Mouse (Mus musculus) cerebellum, adult 8-10 months (tissue): ENCODE data around the gene Ifna12.
"Not testable (repeated sequence)": the region's sequence is repeated elsewhere in the genome, so short reads cannot be mapped to it uniquely, and the experiment has no call there.

Experiments used
- DNase-seq: peaks from one replicate; pipeline ENCODE4 v3.0.0; 2022

Gene Ifna12

DNA sequence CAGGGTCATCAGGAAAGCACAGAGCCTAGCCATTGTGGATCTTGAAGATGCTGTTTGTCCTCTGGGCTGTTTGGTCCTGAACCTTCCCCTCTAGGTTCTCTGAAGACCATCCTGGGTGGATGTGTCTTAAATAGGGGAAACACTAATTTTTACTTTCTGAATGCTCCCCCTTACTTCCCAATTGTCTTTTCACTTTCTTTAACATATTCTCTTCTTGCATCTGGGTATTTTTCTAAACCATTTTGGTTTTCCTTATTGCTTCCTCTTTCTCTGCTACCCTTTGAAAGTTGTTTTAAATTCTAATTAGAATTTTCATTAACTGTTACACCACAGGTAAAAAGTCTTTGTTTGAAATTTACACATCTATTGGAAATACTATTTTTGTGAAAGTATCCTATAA is at the start of gene Ifna12:
Ifna12 (minus strand) TSS at position 101 of the 400 bp plus-strand sequence.
- no peak for DNase-seq

- no peak for DNase-seq
Measured at GRCm38 (mm10) chr4:88644359-88644758, 41.2 kb upstream of the Ifna12 start, which contains the start of gene Ifna13. Gene Ifna13, minus strand, starts transcription at chr4:88644459.

GRCm38 (mm10) chr4:88642526-88642925 is 39.4 kb upstream of the Ifna12 start:
- no peak for DNase-seq

DNA sequence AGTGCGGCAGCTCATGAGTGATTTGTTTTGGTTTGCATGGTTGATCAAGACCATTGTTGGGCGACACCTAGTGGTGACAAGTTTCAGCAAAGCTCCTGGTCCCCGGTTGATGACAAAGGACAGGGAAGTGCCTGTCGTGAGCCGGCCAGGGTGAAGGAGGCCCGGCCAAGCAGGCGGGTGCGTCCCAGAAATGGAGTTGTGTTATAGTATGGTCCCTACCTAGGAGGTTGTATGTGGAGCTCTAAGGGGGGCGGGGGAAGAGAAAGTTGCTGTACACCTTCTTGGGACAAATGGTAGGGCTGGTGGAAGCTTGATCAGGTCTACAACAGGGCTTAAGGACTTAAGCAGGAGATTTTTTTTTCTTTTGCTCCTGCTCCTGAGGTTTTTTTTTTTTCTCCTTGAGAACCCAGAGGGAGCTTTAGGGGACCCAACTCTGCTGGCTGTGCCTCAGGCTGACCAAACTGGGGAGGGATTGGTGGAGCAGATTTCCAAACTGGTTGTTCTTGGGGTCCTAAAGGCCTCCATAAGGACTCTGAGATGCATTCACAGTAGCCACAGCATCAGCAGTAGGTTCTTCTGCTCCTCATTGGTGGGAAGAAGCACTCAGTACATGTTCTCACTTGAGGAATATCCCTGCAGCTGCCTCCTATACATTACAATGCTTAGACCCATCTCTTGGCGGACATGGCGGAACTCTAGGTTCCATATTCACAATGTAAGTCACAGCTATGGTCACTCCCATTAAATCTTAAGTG is 38.1 kb upstream of the Ifna12 start:
- peak; percentile 95 for DNase-seq

DNA sequence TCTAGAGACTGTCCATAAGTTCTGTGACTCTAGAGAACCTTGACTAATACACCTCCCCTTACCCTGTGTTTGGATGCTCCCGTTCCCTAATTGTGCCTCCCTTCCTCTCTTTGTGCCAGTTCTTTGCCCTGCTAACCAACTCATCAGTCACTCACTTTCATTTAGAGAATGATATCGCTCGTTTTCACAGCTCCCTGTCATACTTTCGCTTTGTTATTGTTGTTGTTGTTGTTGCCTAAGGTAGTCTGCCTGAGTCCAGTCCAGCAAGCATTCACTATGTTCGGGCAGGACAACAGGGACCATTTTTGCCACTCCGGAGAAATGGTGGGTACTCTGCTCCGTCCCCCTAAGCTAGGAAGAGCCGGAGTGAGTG is 37.5 kb upstream of the Ifna12 start:
- DNase-seq = no peak

DNA sequence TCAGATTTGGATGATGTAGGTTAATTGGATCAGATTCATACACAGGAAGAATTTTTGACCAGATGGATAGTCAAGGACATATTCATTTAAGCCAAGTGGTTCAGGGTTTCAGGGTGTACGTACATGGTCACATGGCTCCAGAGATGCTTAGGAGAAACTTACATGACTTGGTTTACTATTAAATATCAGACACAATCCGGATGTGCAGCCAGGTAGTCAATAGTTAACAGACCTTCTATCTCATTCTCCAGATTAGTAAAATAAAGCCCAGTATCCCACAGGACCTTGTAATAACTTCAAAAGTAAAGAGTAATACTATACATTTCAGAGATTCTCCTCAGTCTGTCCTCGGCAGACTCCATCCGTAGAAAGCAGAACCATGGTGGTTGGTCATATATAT is 31.1 kb upstream of the Ifna12 start, which contains the start of gene C87499:
C87499 (minus strand) TSS at position 101 of the 400 bp plus-strand sequence.
- no peak for DNase-seq

DNA sequence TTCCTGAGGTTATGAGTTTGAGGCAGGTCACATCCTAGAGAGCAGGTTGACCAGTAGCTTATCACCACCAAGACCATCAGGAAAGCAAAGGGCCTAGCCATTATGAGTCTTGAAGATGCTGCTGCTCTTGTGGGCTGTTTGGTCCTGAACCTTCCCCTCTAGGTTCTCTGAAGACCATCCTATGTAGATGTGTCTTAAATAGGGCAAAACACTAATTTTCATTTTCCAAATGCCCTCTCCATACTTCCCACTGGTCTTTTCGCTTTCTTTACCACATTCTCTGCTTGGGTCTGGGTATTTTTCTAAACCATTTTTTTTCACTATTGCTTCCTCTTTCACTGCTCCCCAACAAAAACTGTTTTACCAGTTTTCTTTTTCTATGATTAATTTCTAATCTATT is 10.9 kb downstream of the Ifna12 start, which contains the start of gene Ifna9:
Ifna9 (minus strand) TSS at position 101 of the 400 bp plus-strand sequence.
- no peak for DNase-seq

GRCm38 (mm10) chr4:88571698-88572097 is 31.5 kb downstream of the Ifna12 start, which contains the start of gene Ifna14:
Gene Ifna14, minus strand, starts transcription at chr4:88571798.
- DNase-seq = no peak

- peak; percentile 46 for DNase-seq
Measured at GRCm38 (mm10) chr4:88561791-88562190, 41.4 kb downstream of the Ifna12 start.

DNA sequence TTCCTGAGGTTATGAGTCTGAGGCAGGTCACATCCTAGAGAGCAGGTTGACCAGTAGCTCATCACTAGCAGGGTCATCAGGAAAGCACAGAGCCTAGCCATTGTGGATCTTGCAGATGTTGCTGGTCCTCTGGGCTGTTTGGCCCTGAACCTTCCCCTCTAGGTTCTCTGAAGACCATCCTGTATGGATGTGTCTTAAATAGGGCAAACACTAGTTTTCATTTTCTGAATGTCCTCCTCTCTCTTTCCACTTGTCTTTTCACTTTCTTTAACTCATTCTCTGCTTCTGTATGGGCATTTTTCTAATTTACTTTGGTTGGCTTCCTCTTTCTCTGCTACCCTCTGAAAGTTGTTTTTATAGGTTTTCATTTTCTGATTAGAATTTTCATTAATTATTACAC is 45.0 kb downstream of the Ifna12 start, which contains the start of gene Ifna15:
Ifna15 (minus strand) TSS at position 101 of the 400 bp plus-strand sequence.
- DNase-seq = not testable (repeated sequence)
